Mouse (Mus musculus): ENCODE data around the gene Lrrc20.

Gene Lrrc20

GRCm38 (mm10) chr10:61517296-61518071 lies 41.9 kb downstream of the Lrrc20 start:
- DNase-seq: peak; percentile 40

DNA sequence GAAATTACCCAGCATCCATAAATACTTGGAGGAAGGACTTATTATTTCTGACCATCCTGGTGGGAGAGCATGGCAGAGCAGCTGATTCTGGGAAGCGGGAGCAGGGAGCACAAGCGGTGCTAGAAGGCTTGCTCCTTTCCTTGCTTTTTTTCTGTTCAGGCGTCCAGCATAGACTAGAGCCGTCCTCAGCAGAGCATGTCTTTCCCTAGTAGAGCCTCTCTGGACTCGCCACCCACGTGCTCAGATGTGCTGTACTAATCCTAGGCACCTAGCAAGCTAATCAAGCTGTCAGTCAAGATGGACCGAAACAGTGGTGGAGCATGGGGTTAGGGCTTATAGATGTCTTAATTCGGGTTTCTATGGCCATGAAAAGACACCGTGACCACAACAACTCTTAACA lies 42.7 kb downstream of the Lrrc20 start:
- no peak for DNase-seq

- no peak for DNase-seq
Measured at GRCm38 (mm10) chr10:61519491-61519890, 43.9 kb downstream of the Lrrc20 start.

- DNase-seq: no peak
Measured at GRCm38 (mm10) chr10:61520714-61521113, 45.1 kb downstream of the Lrrc20 start.

GRCm38 (mm10) chr10:61530936-61531335 lies 55.3 kb downstream of the Lrrc20 start:
- no peak for DNase-seq

DNA sequence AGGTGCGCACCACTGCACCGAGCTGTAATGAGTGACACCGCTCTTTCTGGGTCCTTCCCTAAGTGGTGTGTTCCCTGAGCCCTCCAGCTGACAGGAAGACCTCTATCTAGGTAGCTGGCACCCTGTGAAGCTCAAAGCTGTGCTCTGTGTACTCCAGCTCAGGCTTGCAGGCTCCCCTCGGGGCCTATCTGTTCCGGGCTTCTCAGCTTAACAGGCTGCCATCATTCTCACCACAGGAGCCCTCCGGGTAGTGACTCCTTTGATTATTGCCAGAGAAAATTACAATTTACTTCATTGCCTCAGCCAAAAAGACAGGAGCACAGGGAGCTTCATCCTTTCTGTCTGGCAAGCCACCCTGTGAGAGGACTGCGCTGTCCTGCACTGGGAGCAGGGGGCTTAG lies 57.7 kb downstream of the Lrrc20 start:
- no peak for DNase-seq

DNA sequence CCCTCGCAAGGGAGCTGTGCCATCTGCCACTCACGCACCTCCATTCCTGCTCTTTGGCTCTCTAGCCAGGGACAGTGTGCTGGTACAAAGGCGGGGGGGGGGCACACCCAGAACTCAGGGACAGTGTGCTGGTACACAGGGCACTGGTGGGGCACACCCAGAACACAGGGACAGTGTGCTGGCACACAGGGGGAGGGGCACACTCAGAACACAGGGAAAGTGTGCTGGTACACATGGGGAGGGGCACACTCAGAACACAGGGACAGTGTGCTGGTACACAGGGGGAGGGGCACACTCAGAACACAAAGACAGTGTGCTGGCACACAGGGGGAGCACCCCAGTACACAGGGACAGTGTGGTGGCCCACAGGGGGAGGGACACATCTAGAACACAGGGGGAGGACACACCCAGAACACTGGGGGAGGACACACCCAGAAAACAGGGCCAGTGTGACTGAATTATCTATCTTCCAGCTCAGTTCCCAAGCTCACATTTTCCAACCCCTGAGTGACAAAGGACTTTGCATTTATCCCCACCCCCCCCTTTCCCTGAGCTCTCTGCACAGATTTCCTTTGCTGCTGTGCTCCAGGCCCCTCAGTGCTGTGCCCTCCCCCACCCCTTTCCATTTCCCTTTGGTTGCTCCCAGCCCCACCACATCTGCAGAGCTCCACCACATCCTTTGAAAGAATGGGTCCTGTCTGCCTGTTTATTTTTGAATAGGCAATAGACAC lies 58.9 kb downstream of the Lrrc20 start:
- DNase-seq: peak; percentile 56

- DNase-seq: no peak
Measured at GRCm38 (mm10) chr10:61535441-61535840, 59.8 kb downstream of the Lrrc20 start.

DNA sequence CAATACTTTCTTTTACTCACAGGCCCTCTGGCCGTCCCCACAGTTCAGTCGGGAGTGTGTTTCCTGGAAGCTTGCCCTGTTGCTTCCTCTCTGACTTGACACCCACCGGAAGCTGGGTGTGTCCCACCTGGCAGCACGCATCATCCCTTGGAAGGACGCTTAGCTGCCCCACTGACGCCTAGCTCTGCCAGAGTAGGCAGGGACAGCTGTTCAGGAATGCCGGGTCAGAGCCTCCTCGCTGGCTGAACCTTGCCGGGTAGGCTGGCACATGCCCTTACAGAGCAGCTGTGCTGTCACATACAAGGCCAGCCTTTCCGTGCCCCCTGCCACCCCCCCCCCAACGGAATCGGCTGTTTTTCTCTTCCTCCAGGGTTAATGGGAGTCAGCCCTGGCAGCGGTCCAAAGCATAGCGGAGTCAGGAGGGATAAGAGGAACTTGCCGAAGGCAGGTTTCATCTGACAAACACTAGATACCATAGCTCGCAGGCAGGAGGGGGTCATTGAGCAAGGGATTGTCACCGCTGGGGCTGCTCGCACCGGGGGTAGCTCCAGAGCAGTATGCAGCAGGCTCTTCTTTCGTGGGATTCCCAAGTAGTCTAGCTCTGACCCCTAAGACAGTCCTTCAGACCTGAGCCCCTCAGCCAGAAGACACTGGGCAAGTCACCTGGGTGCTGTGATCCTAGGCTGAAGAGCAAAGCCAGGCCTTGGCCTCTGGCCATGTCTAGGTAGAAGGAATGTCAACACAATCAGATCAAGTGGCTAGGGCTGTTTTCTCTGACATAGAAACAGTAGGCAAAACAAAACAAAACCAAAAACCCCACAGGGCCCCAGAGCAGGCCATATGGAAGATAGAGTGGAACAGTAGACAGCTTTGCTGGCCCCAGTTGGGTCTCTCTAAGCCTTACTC lies 60.8 kb downstream of the Lrrc20 start:
- DNase-seq: peak; percentile 84

GRCm38 (mm10) chr10:61537036-61537380 lies 61.4 kb downstream of the Lrrc20 start:
- DNase-seq: no peak

DNA sequence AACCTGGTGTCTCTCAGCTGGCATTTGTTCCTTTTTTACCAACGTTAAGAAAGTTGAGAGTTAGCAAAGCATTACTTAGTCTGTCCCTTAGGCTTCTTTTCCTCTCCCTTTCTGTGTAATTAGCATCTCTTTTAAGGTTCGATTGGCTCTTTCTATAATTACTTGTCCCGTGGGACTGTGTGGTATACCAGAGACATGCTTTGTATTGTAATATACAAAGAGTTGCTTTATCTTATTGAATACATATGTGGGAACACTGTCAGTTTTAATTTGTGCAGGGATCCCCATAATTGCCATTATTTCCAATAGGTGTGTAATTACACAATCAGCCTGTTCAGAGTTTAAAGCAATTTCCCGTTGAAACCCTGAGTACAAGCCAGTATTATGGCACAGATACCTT lies 62.8 kb downstream of the Lrrc20 start:
- DNase-seq: no peak

DNA sequence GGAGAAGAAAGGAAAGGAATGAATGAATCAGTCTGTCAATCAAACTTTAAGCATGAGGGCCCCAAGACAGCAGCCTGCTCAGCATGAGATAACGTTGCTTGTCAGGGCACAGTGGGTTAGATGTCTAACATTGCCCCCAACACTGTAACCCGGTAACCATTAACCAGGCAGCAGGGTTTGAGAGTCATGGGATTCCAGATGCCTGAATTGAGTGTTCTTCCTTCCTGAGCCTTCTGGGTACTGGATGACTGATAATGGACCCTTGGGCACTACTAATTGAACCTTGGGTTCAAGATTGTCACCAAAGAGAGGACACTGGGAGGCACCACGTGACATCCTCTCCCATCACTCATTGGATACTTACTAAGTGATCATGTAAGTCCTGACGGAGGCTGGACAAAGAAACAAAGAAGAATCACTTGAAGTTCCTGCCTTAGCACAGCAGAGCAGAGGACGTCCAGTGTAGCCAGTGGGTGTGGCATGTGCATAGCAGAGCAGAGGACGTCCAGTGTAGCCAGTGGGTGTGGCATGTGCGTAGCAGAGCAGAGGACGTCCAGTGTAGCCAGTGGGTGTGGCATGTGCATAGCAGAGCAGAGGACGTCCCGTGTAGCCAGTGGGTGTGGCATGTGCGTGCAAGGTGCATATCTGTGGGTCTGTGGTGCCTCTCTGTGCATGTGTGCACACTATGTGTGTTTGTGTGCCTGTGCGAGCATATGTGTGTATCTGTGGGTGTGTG lies 68.7 kb downstream of the Lrrc20 start:
- no peak for DNase-seq

- no peak for DNase-seq
Measured at GRCm38 (mm10) chr10:61544863-61545240, 69.3 kb downstream of the Lrrc20 start.

GRCm38 (mm10) chr10:61550106-61550505 lies 74.5 kb downstream of the Lrrc20 start:
- DNase-seq: no peak

- DNase-seq: no peak
Measured at GRCm38 (mm10) chr10:61555155-61555554, 79.6 kb downstream of the Lrrc20 start.

DNA sequence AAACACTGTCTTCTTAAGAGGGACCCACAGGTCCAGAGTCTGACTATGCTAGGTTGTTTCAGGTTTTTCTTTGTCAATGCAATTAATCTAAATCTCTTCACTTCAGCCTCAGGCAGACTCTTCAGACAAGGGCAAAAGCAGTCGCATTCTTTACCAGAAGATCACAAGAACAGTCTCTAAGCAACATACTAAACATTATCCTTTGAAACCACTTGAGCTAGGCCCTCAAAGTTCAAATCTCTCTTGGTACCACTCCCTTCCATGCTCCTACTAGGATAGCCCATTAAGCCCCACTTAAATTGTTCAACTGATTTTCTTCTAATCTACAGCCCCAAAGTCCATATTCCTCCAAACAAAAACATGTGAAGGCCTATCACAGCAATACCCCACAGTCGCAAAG lies 83.0 kb downstream of the Lrrc20 start:
- no peak for DNase-seq

GRCm38 (mm10) chr10:61559544-61559943 lies 83.9 kb downstream of the Lrrc20 start:
- no peak for DNase-seq

- no peak for DNase-seq
Measured at GRCm38 (mm10) chr10:61563550-61563949, 87.9 kb downstream of the Lrrc20 start.

GRCm38 (mm10) chr10:61564408-61564807 lies 88.8 kb downstream of the Lrrc20 start:
- no peak for DNase-seq

DNA sequence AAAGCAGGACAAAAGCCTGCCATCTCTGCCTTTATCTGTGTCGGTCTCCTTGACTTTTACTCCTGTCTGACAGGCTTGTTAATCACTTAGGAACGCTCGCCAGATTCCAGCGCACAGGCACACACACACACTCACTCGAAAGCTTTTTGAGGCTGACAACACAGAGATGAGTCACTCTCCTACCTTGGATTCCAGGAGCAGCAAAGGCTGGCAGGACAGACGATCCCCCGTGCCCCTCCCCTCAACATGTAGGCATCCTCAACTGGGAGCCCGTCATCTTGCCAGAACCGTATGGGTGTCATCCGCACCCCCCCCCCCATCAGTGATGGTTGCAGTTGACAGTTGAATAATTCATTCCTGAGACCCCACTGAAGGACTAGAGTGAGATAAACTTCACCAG lies 94.6 kb downstream of the Lrrc20 start:
- no peak for DNase-seq

DNA sequence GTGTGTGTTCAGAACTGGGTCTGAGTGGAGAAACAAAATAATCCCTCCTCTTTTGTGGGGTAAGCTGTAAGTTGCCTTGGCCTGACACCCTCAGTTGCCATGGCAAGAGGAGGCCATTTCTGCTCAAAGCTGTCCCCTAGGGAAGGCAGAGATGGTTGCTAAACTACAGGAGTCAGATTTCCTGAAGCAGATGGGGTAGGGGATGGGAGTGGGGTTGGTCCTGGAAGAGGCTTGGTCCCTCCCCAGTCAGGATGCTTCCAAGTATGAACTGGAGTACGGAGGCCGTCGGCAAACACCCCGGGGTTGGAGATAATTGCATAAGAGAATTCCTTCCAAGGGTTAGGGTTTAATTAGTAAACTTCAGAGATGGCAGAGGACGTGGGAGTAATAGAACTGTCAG lies 96.5 kb downstream of the Lrrc20 start:
- DNase-seq: no peak

GRCm38 (mm10) chr10:61576120-61576767 lies 100.6 kb downstream of the Lrrc20 start:
- no peak for DNase-seq
